ENCODE assay signal across 8 mouse cellular contexts in the genomic region with DNA sequence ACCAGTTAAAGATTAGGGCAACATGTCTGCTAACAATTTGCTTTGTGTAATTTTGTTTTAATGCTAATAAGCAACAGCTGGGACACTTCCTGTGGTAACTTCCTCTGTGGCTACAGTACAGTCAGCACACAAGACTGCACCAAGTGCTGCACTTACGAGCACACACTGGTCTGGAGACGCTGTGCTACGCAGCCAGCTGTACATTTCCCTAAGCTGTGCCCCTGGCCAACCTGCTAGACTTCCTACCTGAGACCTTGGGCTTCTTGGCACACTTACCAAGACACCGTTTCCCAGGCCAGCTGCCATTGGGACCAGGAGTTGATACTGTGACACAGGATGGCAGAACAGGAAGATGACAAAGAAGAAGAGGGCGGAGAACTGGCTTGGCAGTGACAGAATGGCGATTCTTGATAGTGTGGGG.
DNase-seq lines count a peak whose midpoint lies in the region; ATAC-seq lines count a peak whose summit lies in the region.

No protein-coding gene starts in this region.

- no peak overlapping the region for H3K4me3 ChIP-seq in kidney, embryonic 16.5 days (ENCODE audit: low read length)
- H3K4me3 ChIP-seq in limb, embryonic 11.5 days (ENCODE audit: low read depth, low read length): no peak overlapping the region
- H3K4me3 ChIP-seq in stomach, embryonic 14.5 days (ENCODE audit: low read depth, low read length): no peak overlapping the region
- H3K4me3 ChIP-seq in forebrain, embryonic 14.5 days (ENCODE audit: low read depth, low read length): no peak overlapping the region

- H3K27me3 ChIP-seq in kidney, embryonic 16.5 days (ENCODE audit: insufficient read depth, low read length): peaks cover 7% of the 10 kb centered on the region; the same call in 1 of the 2 replicates
- H3K27me3 ChIP-seq in limb, embryonic 11.5 days (ENCODE audit: control insufficient read depth, insufficient read depth, low read length): no peaks in the 10 kb centered on the region
- H3K27me3 ChIP-seq in stomach, embryonic 14.5 days (ENCODE audit: control insufficient read depth, insufficient read depth, low read length): no peaks in the 10 kb centered on the region
- no peaks in the 10 kb centered on the region for H3K27me3 ChIP-seq in forebrain, embryonic 14.5 days (replicated peaks; ENCODE audit: control insufficient read depth, insufficient read depth, low read length)

- peaks cover 9% of the 10 kb centered on the region for H3K4me1 ChIP-seq in kidney, embryonic 16.5 days (ENCODE audit: insufficient read depth, low read length)
- peaks cover 11% of the 10 kb centered on the region for H3K4me1 ChIP-seq in limb, embryonic 11.5 days (ENCODE audit: control insufficient read depth, insufficient read depth, low read length)
- H3K4me1 ChIP-seq in stomach, embryonic 14.5 days (ENCODE audit: control insufficient read depth, insufficient read depth, low read length): no peaks in the 10 kb centered on the region
- H3K4me1 ChIP-seq in forebrain, embryonic 14.5 days (ENCODE audit: control insufficient read depth, insufficient read depth, low read length): 0 out of 2 replicates have a peak, but pooled peaks cover 4% of the 10 kb centered on the region

- peak overlapping the region; percentile 78 for H3K27ac ChIP-seq in kidney, embryonic 16.5 days (ENCODE audit: low read length)
- H3K27ac ChIP-seq in limb, embryonic 11.5 days (replicated peaks; ENCODE audit: low read depth, low read length): no peak overlapping the region
- peak overlapping the region; percentile 23; the same call in 1 of the 2 replicates for H3K27ac ChIP-seq in stomach, embryonic 14.5 days (ENCODE audit: low read length)
- no peak overlapping the region for H3K27ac ChIP-seq in forebrain, embryonic 14.5 days (ENCODE audit: low read depth, low read length)

- peak; percentile 79 for ATAC-seq in kidney, embryonic 16.5 days (ENCODE audit: low FRiP score, low TSS enrichment)
- ATAC-seq in activated CD4-positive, CD25-positive, alpha-beta regulatory T cell, adult 4 months: peak; percentile 84
- no peak for ATAC-seq in limb, embryonic 11.5 days (ENCODE audit: insufficient number of reproducible peaks, low FRiP score, low TSS enrichment, low read depth)
- ATAC-seq in stomach, embryonic 14.5 days (ENCODE audit: insufficient number of reproducible peaks, insufficient read depth, low FRiP score, low read depth): no peak
- ATAC-seq in forebrain, embryonic 14.5 days: no peak

- DNase-seq in kidney, postnatal 14 days: no peak
- no peak for DNase-seq in limb, embryonic 11.5 days (ENCODE audit: low spot score)
- DNase-seq in right cerebral cortex, adult 2 months (ENCODE audit: low spot score in 2 of 2): no peak
- no peak for DNase-seq in yolk sac, embryonic 10.5 days (ENCODE audit: low spot score)
- DNase-seq in forebrain, embryonic 14.5 days (ENCODE audit: low spot score): no peak

- no peak overlapping the region for H3K4me2 ChIP-seq in kidney, embryonic 16.5 days (replicated peaks; ENCODE audit: low read depth, low read length)
- H3K4me2 ChIP-seq in limb, embryonic 11.5 days (ENCODE audit: low read depth, severe bottlenecking): no peak overlapping the region
- no peak overlapping the region for H3K4me2 ChIP-seq in stomach, embryonic 14.5 days (replicated peaks; ENCODE audit: low read depth, low read length)
- H3K4me2 ChIP-seq in forebrain, embryonic 14.5 days (ENCODE audit: low read length): no peak overlapping the region

- WGBS in kidney, embryonic 16.5 days: 73% methylated on average over 6 of the region's 6 CpGs
- 54% methylated on average over 6 of the region's 6 CpGs for WGBS in limb, embryonic 11.5 days
- 76% methylated on average over 6 of the region's 6 CpGs for WGBS in stomach, embryonic 14.5 days
- WGBS in forebrain, embryonic 14.5 days: 90% methylated on average over 6 of the region's 6 CpGs

- H3K9ac ChIP-seq in kidney, embryonic 16.5 days (replicated peaks; ENCODE audit: low read length): no peak overlapping the region
- peak overlapping the region; percentile 32; the same call in 1 of the 2 replicates for H3K9ac ChIP-seq in limb, embryonic 11.5 days (ENCODE audit: low read length)
- no peak overlapping the region for H3K9ac ChIP-seq in stomach, embryonic 14.5 days (replicated peaks; ENCODE audit: low read depth, low read length)
- no peak overlapping the region for H3K9ac ChIP-seq in forebrain, embryonic 14.5 days (ENCODE audit: low read length)

- H3K9me3 ChIP-seq in kidney, embryonic 16.5 days (ENCODE audit: low read length): no peaks in the 10 kb centered on the region
- no peaks in the 10 kb centered on the region for H3K9me3 ChIP-seq in limb, embryonic 11.5 days (ENCODE audit: control insufficient read depth, low read length)
- H3K9me3 ChIP-seq in stomach, embryonic 14.5 days (ENCODE audit: control insufficient read depth, low read depth, low read length): no peaks in the 10 kb centered on the region
- H3K9me3 ChIP-seq in forebrain, embryonic 14.5 days (replicated peaks; ENCODE audit: control insufficient read depth, low read length): no peaks in the 10 kb centered on the region

- H3K36me3 ChIP-seq in kidney, embryonic 16.5 days (ENCODE audit: insufficient read depth, low read length): no peaks in the 10 kb centered on the region
- no peaks in the 10 kb centered on the region for H3K36me3 ChIP-seq in limb, embryonic 11.5 days (ENCODE audit: control insufficient read depth, insufficient read depth, low read length)
- H3K36me3 ChIP-seq in stomach, embryonic 14.5 days (ENCODE audit: control insufficient read depth, insufficient read depth, low read length): no peaks in the 10 kb centered on the region
- H3K36me3 ChIP-seq in forebrain, embryonic 14.5 days (ENCODE audit: control insufficient read depth, insufficient read depth, low read length): no peaks in the 10 kb centered on the region

Comparison
In these comparisons a context has a peak if more than half of its experiments do, and no peak if none do; other contexts are left out.
1. ATAC-seq: peak in kidney, embryonic 16.5 days (single experiment) and activated CD4-positive, CD25-positive, alpha-beta regulatory T cell, adult 4 months (single experiment); none in limb, embryonic 11.5 days (single experiment), stomach, embryonic 14.5 days (single experiment) and forebrain, embryonic 14.5 days (single experiment).
2. H3K27ac ChIP-seq: peak in kidney, embryonic 16.5 days (single experiment) and stomach, embryonic 14.5 days (single experiment); none in limb, embryonic 11.5 days (single experiment) and forebrain, embryonic 14.5 days (single experiment).